Mouse (Mus musculus) forelimb bud, embryonic 11.5 days (tissue): ENCODE data around the gene Lmo2.

Experiments
- DNase-seq: peaks from one replicate; pipeline ENCODE4 v3.0.0-alpha.2; 2012; ENCODE audit warnings: low read depth, low spot score

Gene Lmo2

DNA sequence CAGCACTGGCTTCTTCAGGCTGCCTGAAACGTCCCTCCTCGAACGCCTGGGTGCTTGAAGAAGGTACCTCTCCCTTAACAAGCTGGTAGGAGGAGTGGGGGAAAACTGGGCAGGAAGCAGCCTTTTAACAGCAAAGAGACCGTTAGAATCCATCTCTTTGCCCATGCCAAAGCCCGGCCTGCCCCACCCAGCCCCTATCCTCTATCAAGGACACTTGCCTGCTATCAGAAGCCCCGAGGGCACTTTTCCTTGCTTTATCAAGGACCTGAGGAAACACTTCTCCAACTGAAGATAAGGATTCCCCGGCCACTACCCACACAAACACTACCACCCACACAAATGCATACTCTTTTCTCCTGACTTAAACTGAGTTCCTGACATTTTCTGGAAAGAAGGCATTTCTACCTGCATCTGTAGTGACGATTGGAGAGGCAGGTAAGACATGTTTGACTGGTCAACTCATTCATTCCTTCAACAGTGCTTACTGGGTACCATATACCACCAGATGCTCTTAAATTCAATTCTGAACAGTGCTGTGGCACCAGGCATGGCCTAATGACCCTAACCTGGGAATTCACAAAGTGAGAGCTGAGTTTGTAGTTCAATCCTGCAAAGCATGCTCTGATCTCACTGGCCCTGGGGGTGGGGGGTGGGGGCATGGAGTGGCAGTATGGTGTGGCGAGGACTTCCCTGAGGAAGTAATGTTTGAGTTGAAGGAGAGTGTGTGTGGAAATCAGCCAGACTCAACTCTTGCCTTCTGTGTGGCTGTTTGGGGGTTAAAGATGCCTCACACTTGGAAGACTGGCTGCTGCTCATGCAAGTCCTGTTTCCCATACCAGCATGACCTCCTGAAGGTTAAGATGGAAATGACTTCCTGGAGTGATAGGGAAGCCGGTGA, at the start of gene Lmo2:
Lmo2 (plus strand) TSS at position 338 of the 898 bp plus-strand sequence.
- DNase-seq, result no peak

DNA sequence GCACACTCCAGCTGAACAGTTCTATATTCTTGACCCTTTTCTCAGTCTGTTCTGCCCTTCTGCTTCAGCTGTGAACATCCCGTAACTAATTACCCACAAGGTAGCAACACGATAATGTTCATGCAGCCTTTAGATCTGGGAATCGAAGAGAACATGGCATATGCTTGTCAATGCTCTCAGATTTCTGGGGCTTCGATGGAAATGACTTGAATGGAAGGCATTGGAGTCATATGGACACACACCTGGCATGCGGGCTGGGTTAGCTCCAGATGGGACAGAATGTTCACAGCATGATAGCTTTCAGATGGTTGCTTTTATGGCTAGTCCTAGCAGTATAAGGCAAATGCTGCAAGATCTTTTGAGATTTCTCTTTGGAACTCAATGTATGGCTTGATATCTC, 47.2 kb upstream of the Lmo2 start:
- DNase-seq, result no peak

DNA sequence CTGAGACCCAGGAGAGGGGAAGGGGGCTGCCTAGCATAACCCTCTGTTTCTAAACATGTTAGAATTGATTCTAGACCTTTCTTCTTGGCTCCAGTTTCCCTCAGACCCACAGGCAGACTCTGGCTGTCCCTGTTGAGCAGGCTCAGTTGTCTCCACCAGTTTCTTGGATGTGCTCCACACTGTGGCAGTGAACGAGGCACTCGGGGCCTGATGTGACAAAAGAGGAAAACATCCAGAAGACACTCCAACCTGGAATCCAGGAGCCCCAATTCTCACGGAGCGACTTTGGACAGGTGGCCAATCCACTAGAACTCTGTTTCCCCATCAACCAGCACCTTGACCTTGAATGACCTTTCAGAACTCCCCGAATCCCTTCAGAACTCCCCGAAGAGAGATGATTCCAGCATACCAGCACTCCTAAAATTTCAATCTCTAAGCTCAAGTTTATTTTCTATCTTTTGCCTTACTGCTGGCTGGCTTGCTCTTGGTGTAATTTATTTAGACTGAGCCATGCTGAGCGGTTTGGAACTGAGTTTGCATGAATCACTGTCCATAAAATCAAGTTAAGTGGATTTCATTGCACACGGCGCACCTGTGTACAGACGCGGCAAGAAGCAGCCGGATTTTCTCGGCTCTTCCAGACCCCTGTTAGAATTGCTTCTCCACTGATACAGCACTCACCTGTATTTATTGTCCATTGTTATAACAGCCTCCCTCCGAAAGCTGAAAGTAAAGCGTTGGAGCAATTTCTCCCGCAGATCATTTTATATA, 45.1 kb upstream of the Lmo2 start:
- DNase-seq, result no peak

GRCm38 (mm10) chr2:103913252-103913650, 44.5 kb upstream of the Lmo2 start:
- DNase-seq, result no peak

- no peak for DNase-seq
Observed at GRCm38 (mm10) chr2:103916069-103916468, 41.7 kb upstream of the Lmo2 start.

- no peak for DNase-seq
Observed at GRCm38 (mm10) chr2:103917375-103917774, 40.4 kb upstream of the Lmo2 start.

GRCm38 (mm10) chr2:103918375-103918774, 39.4 kb upstream of the Lmo2 start:
- DNase-seq, result no peak

DNA sequence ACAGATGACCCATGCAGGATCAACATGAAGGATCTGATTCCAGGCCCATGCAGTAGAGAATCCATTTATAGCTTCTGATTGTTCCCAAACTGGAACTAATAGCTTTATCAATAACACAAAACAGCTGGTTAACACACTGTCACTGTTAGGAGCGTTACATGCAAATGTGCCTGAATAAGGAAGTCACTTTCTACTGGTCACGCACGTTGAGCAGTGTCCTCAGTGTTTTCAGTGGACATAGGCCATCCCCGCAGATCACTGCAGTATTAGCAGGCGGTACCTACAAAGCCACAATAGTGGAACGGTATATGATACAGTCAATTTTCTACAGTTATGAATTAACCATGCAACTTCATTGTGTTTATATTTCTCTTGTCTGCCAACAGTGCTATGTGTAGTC, 38.3 kb upstream of the Lmo2 start:
- no peak for DNase-seq

- DNase-seq, result no peak
Observed at GRCm38 (mm10) chr2:103926586-103927113, 31.1 kb upstream of the Lmo2 start.

- DNase-seq, result peak; percentile 77
Observed at GRCm38 (mm10) chr2:103927610-103928145, 30.1 kb upstream of the Lmo2 start.

DNA sequence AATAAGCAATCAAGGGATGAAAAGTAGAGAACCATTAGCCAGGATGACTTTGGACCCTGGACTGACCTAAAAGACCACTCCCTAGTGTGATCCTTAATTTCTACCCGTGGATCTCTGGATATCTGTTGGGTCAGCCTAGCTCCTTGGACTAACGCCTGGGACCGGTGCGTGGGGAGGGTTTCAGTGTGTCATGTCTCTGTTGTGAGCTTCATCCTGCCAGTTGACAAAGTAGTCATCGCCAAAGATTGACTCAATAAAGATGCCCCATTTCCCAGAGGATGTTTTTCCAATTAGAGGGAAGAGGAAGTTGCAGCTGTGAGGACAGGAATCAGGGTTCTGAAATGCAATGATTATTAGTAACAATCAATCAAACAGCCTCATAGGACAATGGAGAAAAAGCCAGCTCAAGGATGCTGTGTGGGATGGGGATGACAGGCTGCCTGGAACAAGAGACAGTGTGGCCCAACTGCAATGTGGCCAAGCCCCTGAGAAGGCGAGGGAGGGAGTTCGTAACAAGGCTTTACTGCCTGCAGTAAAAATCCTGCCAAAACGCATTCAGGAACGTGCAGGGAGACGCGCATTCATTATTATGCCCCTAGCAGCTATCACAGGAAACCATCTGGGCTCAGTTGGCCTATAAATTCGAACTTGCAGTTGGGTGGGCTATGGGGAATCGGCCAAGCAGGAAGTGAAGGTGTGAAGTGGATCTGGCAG, 27.3 kb upstream of the Lmo2 start:
- DNase-seq, result peak; percentile 76

DNA sequence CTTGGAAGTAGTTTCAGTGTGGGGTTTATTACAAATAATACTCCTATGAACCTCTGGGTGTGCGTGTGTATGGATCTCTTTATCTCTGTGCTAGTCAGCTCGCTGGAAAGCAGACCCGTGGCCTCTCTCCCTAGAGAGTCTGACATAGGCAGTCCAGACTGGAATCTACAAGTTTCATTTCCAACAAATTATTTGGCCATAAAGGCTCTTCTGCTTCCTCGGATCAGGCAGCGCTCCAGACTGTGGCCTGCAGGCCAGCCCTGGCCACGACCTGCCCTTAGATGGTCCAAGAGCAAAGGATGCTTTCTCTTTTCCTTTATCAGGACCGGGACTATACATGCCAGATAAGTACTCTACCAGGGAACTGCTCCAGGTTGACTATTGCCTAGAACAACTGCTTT, 26.3 kb upstream of the Lmo2 start:
- DNase-seq, result no peak

GRCm38 (mm10) chr2:103932025-103932424, 25.8 kb upstream of the Lmo2 start:
- DNase-seq, result no peak

GRCm38 (mm10) chr2:103932480-103932879, 25.3 kb upstream of the Lmo2 start:
- no peak for DNase-seq

- DNase-seq, result no peak
Observed at GRCm38 (mm10) chr2:103934270-103934669, 23.5 kb upstream of the Lmo2 start.

GRCm38 (mm10) chr2:103934670-103935069, 23.1 kb upstream of the Lmo2 start:
- no peak for DNase-seq

- DNase-seq, result no peak
Observed at GRCm38 (mm10) chr2:103935691-103936435, 21.9 kb upstream of the Lmo2 start.

DNA sequence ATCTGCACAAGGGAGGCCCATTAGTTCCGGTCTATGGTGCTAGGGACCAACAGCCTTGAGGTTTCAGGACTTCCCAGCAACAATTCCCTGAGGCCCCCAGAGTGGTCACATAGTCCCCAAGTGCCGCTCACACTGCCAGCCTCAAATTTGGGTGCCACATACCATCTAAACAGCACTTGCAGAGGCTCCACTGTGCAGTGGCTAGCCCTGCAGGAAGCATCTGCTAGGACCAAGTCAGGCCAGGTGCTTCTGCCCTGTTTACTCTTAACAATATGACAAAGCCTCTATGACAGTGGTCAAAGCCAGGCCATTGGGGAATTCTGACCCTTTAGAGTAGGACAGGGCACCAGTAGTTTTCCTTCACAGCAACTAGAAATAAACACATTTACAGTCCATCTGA, 21.1 kb upstream of the Lmo2 start:
- DNase-seq, result no peak

DNA sequence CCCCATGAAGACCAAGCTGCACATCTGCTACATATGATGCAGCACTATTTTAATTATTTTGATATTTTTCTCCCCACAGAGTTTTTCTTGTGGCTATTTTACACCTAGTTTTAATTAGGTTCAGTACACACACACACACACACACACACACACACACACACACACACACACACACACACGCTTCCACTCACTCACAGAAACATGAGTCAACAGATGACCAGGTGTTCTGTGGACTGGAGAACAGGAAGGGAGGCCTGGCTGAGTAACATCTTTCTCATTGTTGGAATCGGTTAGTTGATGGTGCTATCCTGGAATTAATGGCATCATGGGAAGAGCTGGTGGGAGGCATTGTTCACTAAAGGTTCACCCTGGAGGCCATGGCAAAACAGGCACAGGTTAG, 20.1 kb upstream of the Lmo2 start:
- no peak for DNase-seq

DNA sequence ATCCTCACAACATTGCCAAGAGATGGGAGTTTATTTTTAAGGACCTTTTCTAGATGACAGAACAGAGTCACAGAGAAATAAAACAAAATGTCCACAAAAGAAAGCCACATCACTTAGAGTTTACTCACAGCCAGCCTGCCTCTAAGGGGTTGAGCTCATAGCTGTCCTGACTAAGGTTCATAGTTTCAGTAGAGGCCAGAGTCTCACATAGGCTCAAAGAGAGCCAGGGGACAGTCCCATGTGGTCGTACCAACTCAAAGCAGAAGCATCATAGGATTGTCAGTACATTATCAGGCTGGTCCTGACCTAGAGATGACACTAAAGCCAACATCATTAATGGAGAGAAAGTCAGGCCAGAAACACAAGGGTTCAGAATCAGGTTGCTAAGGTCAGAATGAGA, 19.2 kb upstream of the Lmo2 start:
- DNase-seq, result no peak

- DNase-seq, result no peak
Observed at GRCm38 (mm10) chr2:103939003-103939402, 18.8 kb upstream of the Lmo2 start.
